Mouse (Mus musculus) gastrocnemius, postnatal 10 days (tissue): ENCODE results near the gene Serpine2. TPM values are rescaled to one million over a fixed set of nuclear protein-coding genes. Genes with fewer than 3 reads are reported as not detected.

Experiments used
- DNase-seq: peaks from one replicate; pipeline ENCODE4 v3.0.0; 2021; ENCODE audit warnings: mixed read lengths
- total RNA-seq, 2 experiments: library from RNA; stranded (reverse); gene quantifications; 2 replicates each; pipeline ENCODE4 v1.2.3; 2021

The Serpine2 gene
- total RNA-seq, 2 experiments from 2014 or later, result 47.0 to 86.2 TPM

- no peak for DNase-seq
These were observed 41.6 kb downstream of the Serpine2 start for GRCm38 (mm10) chr1:79819296-79819879.

GRCm38 (mm10) chr1:79815446-79815845 is 45.5 kb downstream of the Serpine2 start:
- no peak for DNase-seq

GRCm38 (mm10) chr1:79809447-79809846 is 51.5 kb downstream of the Serpine2 start:
- no peak for DNase-seq

GRCm38 (mm10) chr1:79806865-79807264 is 54.1 kb downstream of the Serpine2 start:
- DNase-seq, result no peak

- DNase-seq, result no peak
These were observed 57.4 kb downstream of the Serpine2 start for GRCm38 (mm10) chr1:79803614-79804013.

- no peak for DNase-seq
These were observed 58.0 kb downstream of the Serpine2 start for GRCm38 (mm10) chr1:79802858-79803427.

GRCm38 (mm10) chr1:79797084-79797483 is 63.9 kb downstream of the Serpine2 start:
- DNase-seq, result no peak

GRCm38 (mm10) chr1:79786267-79786927 is 74.6 kb downstream of the Serpine2 start:
- peak; percentile 29 for DNase-seq

GRCm38 (mm10) chr1:79782433-79782832 is 78.5 kb downstream of the Serpine2 start:
- DNase-seq, result no peak

GRCm38 (mm10) chr1:79778011-79778410 is 83.0 kb downstream of the Serpine2 start:
- DNase-seq, result no peak

GRCm38 (mm10) chr1:79775927-79776458 is 85.0 kb downstream of the Serpine2 start, which contains the start of the genes Mrpl44 and Wdfy1:
Gene Mrpl44 (plus strand): TSS chr1:79776018.
Gene Wdfy1 (minus strand): TSS chr1:79776143.
- peak; percentile 95 for DNase-seq

GRCm38 (mm10) chr1:79774164-79774780 is 86.7 kb downstream of the Serpine2 start:
- DNase-seq, result no peak

- DNase-seq, result no peak
These were observed 92.7 kb downstream of the Serpine2 start for GRCm38 (mm10) chr1:79768231-79768630.

- no peak for DNase-seq
These were observed 96.5 kb downstream of the Serpine2 start for GRCm38 (mm10) chr1:79764483-79764882.

GRCm38 (mm10) chr1:79764031-79764430 is 96.9 kb downstream of the Serpine2 start:
- no peak for DNase-seq

- DNase-seq, result no peak
These were observed 98.4 kb downstream of the Serpine2 start for GRCm38 (mm10) chr1:79762282-79763250.

GRCm38 (mm10) chr1:79761917-79762271 is 99.1 kb downstream of the Serpine2 start:
- DNase-seq, result no peak

GRCm38 (mm10) chr1:79761106-79761916 is 99.7 kb downstream of the Serpine2 start:
- peak; percentile 80 for DNase-seq

GRCm38 (mm10) chr1:79760656-79761055 is 100.3 kb downstream of the Serpine2 start:
- no peak for DNase-seq

GRCm38 (mm10) chr1:79759436-79759972 is 101.5 kb downstream of the Serpine2 start:
- DNase-seq, result no peak
